Mouse (Mus musculus): ENCODE results near the gene Nckap5.

Gene Nckap5

GRCm38 (mm10) chr1:126339250-126339649 lies 491.3 kb downstream of the Nckap5 start:
- DNase-seq: no peak

GRCm38 (mm10) chr1:126334202-126334601 lies 496.4 kb downstream of the Nckap5 start:
- no peak for DNase-seq

DNA sequence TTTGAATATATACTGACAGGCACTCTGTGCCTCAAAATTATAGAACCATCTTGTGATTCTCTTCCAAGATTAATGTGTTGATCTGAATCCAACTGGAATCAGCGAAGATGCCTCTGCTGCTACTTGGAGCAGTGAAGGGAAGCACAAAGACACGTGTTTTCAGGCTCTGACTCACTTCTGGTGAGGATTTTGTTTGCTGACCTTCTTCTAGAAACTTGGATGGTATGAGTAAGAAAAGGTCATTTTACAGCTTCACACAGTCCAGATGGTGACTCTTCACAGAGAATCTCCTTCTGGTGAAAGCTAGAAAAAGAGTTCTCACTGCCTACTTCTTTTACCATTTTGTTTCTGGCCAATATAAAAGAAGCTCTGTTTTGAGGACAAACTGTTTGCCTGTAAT lies 498.6 kb downstream of the Nckap5 start:
- DNase-seq: no peak

GRCm38 (mm10) chr1:126320696-126321095 lies 509.9 kb downstream of the Nckap5 start:
- no peak for DNase-seq

- DNase-seq: no peak
Measured at GRCm38 (mm10) chr1:126317874-126318607, 512.6 kb downstream of the Nckap5 start.

GRCm38 (mm10) chr1:126317345-126317744 lies 513.3 kb downstream of the Nckap5 start:
- no peak for DNase-seq

- DNase-seq: peak; percentile 60
Measured at GRCm38 (mm10) chr1:126316866-126317265, 513.7 kb downstream of the Nckap5 start.

GRCm38 (mm10) chr1:126301129-126301528 lies 529.5 kb downstream of the Nckap5 start:
- DNase-seq: no peak

- no peak for DNase-seq
Measured at GRCm38 (mm10) chr1:126264931-126265330, 565.7 kb downstream of the Nckap5 start.

DNA sequence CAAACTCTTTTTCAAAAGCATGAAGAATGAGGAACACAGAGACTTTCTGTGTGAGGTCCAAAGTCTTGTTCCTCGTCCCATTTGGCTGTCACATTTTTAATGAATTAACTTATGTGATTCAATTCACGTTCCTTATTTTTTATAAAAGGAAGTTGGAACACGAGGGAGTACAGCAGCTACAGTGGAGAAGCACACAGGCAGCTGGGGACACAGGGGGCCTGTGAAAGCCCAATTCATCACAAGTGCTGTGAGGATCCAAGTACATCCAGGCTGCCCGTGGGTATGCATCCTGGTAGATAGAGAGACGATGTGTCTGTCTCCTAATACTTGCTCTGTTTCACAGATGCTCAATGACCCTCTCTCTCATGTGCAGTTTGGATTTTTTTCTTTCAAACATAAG lies 576.2 kb downstream of the Nckap5 start:
- DNase-seq: peak; percentile 16

DNA sequence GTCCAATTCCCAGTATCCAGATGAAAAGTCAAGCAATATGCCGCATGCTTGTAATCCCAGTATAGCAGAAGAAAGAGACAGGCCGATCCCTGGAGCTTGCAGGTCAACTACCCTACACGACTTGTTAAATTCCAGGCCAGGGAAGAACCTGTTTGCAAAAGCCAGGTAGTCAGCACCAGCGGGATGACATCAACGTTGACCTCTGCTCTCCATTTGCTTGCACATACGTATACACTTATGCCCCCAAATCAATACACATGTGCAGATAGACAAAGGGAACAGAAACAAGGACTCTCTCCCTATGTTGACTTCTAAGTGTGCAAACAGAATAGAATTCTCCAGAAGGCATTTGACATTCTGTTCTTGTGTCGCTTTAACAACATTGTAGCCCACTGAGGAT lies 576.7 kb downstream of the Nckap5 start:
- no peak for DNase-seq

- DNase-seq: no peak
Measured at GRCm38 (mm10) chr1:126233196-126233595, 597.4 kb downstream of the Nckap5 start.

DNA sequence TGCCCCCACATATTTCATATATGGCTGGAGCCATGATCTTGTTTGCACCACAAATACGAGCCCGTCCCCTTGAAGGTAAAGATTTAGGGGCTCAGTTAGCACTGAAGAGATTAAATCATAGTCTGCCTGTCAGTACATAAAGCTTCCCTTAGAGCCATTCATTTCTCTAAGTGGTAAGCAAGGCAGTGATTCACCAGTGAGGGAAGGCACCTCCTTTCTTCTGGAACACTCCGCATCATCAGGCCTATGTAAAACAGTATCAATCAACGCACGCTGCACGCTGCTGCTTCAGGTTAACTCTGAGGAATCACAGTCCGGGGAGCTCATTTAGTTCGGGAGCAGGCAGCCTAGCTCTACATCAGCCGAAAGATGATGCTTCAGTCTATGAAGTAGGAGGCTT lies 599.4 kb downstream of the Nckap5 start:
- DNase-seq: no peak

- DNase-seq: no peak
Measured at GRCm38 (mm10) chr1:126210212-126210611, 620.4 kb downstream of the Nckap5 start.

DNA sequence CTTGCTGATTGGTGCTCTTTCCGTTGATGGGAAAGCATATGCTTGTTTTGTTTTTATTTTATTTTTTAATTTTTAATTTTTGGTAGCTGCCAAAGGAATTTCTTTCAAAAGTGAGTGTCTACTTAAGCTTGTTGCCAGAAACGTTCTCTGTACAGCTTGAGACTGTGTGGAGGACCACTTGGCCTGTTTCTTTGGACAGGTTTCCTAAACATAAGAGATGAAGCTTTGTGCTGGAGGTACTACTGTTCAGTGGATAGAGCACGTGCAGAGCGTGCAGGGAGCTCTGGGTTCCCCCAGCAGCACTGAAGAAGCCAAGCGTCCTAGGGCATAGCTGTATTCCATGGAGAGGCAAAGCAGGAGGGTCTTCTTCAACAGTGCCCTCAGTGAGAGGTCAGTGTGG lies 620.9 kb downstream of the Nckap5 start:
- no peak for DNase-seq

DNA sequence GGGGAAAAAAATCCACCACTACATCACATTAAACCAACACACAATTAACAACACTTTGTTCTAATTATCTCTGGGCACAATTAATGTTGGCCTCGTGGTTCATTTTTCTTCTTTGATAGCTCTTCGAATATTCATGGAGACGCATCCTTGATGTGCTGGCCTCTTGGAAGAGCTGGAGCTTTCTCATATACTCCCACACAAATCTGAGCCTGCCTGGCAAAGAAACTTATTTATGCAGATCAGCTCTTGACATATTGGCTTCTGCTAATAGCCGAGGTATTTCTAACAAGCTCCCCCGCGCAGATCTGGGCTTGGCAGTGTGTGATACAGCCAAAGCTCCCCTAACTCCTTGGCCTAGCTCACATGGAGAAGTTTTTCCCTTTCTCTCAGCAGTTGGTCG lies 621.5 kb downstream of the Nckap5 start:
- no peak for DNase-seq

- DNase-seq: no peak
Measured at GRCm38 (mm10) chr1:126196937-126197336, 633.7 kb downstream of the Nckap5 start.

GRCm38 (mm10) chr1:126190353-126190752 lies 640.2 kb downstream of the Nckap5 start:
- no peak for DNase-seq

DNA sequence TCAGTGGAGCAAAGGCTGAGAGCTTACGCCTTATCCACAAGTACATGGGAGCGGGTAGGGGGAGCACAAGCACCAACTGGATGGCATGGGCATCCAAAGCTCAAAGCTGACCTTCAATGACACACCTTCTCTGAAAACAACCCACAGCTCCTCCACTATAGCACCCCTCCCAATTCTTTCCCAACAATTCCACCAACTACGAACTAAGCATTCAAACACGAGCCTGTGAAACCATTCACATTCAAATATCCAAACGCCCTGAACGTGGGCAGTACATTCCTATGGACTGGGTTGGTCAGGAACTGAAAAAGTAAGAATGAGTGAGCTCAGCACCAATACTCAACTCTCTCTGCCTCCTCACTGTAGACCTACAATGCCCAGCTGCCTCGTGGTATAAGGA lies 646.8 kb downstream of the Nckap5 start:
- no peak for DNase-seq

GRCm38 (mm10) chr1:126168579-126168978 lies 662.0 kb downstream of the Nckap5 start:
- DNase-seq: no peak

DNA sequence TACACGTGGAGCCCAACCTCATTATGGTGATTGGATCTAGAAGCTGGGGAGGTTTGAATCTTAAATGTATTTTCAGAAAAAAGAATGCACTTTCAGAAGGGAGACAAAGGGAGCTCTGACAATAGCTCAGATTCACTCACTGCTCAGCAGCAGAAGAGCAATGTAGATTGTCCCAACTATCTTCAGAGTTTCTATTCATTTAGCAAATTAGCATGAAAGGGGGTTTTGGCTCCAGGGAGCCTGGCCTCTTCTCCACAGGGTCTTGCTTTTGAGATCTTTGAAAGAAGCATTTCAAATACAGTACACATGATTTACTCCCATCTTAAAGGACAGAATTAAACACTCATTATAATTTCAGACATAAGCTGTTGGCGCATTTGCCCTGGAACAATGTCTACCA lies 662.5 kb downstream of the Nckap5 start:
- no peak for DNase-seq

DNA sequence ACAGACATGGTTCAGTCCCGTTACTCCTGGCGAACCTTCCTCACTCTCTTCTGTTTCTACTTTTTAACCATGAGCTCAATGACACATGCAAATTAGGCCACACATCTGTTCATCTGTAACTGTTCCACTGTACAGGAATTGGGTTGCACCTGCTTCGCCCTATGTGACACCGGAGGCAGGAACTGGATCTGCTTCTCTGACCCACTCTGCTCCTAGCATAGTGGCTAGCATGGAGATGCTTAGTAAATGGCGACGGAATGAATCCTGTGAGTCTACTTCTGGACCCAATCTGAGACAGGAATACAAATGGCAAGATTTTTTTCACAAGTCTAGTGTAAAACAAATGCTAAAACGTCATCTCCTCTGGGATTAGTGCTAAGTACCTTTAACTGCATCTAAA lies 663.1 kb downstream of the Nckap5 start:
- no peak for DNase-seq

- no peak for DNase-seq
Measured at GRCm38 (mm10) chr1:126159287-126159686, 671.3 kb downstream of the Nckap5 start.

DNA sequence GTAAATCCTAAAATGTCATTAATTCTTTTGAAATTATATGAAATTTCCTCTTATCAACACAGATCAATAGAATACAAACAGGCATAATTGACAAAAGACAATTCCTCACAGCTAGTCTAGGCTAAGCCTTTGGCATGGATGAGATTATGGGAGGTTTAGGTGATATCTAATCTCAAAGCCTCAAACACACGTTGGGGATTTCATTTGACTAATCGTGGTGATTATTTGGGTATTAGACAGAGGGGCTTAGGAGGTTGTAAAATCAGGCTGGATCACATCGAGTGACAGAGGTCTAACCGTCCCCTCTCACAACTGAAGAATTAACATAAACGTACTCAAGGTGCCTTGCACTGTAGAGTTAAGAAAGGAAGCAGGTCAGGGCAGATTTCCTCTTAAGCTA lies 674.8 kb downstream of the Nckap5 start:
- DNase-seq: no peak

GRCm38 (mm10) chr1:126153516-126154234 lies 676.9 kb downstream of the Nckap5 start:
- peak; percentile 28 for DNase-seq

All from kidney, postnatal 10 days (tissue).